In genomic region chr16:96364870-96365269, GRCm38 (mm10) we compare ENCODE assay signal across 25 mouse cellular contexts.
DNase-seq lines count a peak whose midpoint lies in the region; ATAC-seq and TF ChIP-seq lines count a peak whose summit lies in the region.
"Had no signal": no experiment of that assay in that cellular context is flagged by ENCODE, and none has a peak within 500 bp of the region (broad histone marks: within the 10 kb centered on the region; RNA-seq: fewer than 3 reads in every experiment).

No protein-coding gene starts in this region.

- ATAC-seq in kidney, embryonic 14.5 days (ENCODE audit: low FRiP score, low TSS enrichment) = no peak
- ATAC-seq in kidney, postnatal 0 days (replicated peaks; ENCODE audit: low FRiP score, low read depth) = no peak
- ATAC-seq: CD4-positive, CD25-positive, alpha-beta regulatory T cell, adult 4 months; forebrain, embryonic 14.5 days; forebrain, postnatal 0 days; hindbrain, embryonic 16.5 days had no signal

- H3K36me3 ChIP-seq in kidney, embryonic 14.5 days (ENCODE audit: control insufficient read depth, insufficient read depth, low read length) = no peaks in the 10 kb centered on the region
- H3K36me3 ChIP-seq in kidney, postnatal 0 days (ENCODE audit: insufficient read depth, low read length) = no peaks in the 10 kb centered on the region
- H3K36me3 ChIP-seq: embryonic facial prominence, embryonic 12.5 days; embryonic facial prominence, embryonic 15.5 days; heart, embryonic 15.5 days; hindbrain, embryonic 10.5 days; hindbrain, embryonic 13.5 days had no signal

- H3K9ac ChIP-seq in kidney, embryonic 14.5 days (ENCODE audit: low read depth, low read length) = no peak overlapping the region
- H3K9ac ChIP-seq in kidney, postnatal 0 days (ENCODE audit: low read depth, low read length) = no peak overlapping the region
- H3K9ac ChIP-seq: embryonic facial prominence, embryonic 12.5 days; embryonic facial prominence, embryonic 15.5 days; forebrain, postnatal 0 days; heart, embryonic 15.5 days; hindbrain, embryonic 13.5 days had no signal

- WGBS in kidney, embryonic 14.5 days = 45% methylated on average over 11 of the region's 11 CpGs
- WGBS in kidney, postnatal 0 days = 49% methylated on average over 11 of the region's 11 CpGs

- no peak for TF ChIP-seq CTCF in kidney, postnatal 0 days (IDR thresholded peaks at IDR 0.05; ENCODE audit: low read depth)

- peak; percentile 44 for DNase-seq in kidney, adult 9 months
- peak; percentile 47 for DNase-seq in kidney, postnatal 0 days (ENCODE audit: low spot score)
- DNase-seq in kidney, postnatal 14 days = peak; percentile 35
- DNase-seq in kidney, postnatal 4 days = peak; percentile 28 to 60
- DNase-seq in frontal cortex, postnatal 14 days (ENCODE audit: low spot score in 2 of 2) = no peak
- DNase-seq: adrenal gland, adult 2 months; adrenal gland, postnatal 14 days; cerebellum, adult 11 months; cerebellum, adult 2 months; cerebellum, adult 9-11 months; cerebellum, postnatal 25 days; forebrain, postnatal 0 days; gastrocnemius, postnatal 25 days; heart, postnatal 10 days; heart, postnatal 36 days had no signal

- H3K9me3 ChIP-seq in kidney, embryonic 14.5 days (ENCODE audit: control insufficient read depth, low read length) = no peaks in the 10 kb centered on the region
- no peaks in the 10 kb centered on the region for H3K9me3 ChIP-seq in kidney, postnatal 0 days (replicated peaks; ENCODE audit: low read length)
- H3K9me3 ChIP-seq: embryonic facial prominence, embryonic 12.5 days; embryonic facial prominence, embryonic 15.5 days; heart, embryonic 15.5 days; hindbrain, embryonic 10.5 days; hindbrain, embryonic 13.5 days had no signal

- H3K27me3 ChIP-seq in kidney, embryonic 14.5 days (ENCODE audit: control insufficient read depth, insufficient read depth, low read length) = no peaks in the 10 kb centered on the region
- H3K27me3 ChIP-seq in kidney, postnatal 0 days (ENCODE audit: insufficient read depth, low read length) = no peaks in the 10 kb centered on the region
- H3K27me3 ChIP-seq: heart, embryonic 15.5 days; hindbrain, embryonic 13.5 days had no signal

- H3K4me1 ChIP-seq in kidney, embryonic 14.5 days (ENCODE audit: control insufficient read depth, insufficient read depth, low read length) = peaks cover 17% of the 10 kb centered on the region
- peaks cover 8% of the 10 kb centered on the region for H3K4me1 ChIP-seq in kidney, postnatal 0 days (replicated peaks; ENCODE audit: insufficient read depth, low read length)
- H3K4me1 ChIP-seq: embryonic facial prominence, embryonic 15.5 days; heart, embryonic 15.5 days had no signal

- no peak overlapping the region for H3K4me2 ChIP-seq in kidney, embryonic 14.5 days (replicated peaks; ENCODE audit: low read depth, low read length)
- H3K4me2 ChIP-seq in kidney, postnatal 0 days (ENCODE audit: low read length) = no peak overlapping the region
- H3K4me2 ChIP-seq: embryonic facial prominence, embryonic 12.5 days; embryonic facial prominence, embryonic 15.5 days; heart, embryonic 11.5 days; heart, embryonic 15.5 days; hindbrain, embryonic 13.5 days had no signal

- H3K27ac ChIP-seq in kidney, embryonic 14.5 days (ENCODE audit: low read depth, low read length) = no peak overlapping the region; the same call in 1 of the 2 replicates
- H3K27ac ChIP-seq in kidney, postnatal 0 days = peak overlapping the region; percentile 55
- H3K27ac ChIP-seq: embryonic facial prominence, embryonic 12.5 days; embryonic facial prominence, embryonic 15.5 days; heart, embryonic 15.5 days; hindbrain, embryonic 10.5 days; hindbrain, embryonic 13.5 days had no signal

- no peak overlapping the region for H3K4me3 ChIP-seq in kidney, embryonic 14.5 days (ENCODE audit: low read length)
- no peak overlapping the region for H3K4me3 ChIP-seq in kidney, postnatal 0 days (replicated peaks; ENCODE audit: low read depth, low read length)
- H3K4me3 ChIP-seq: embryonic facial prominence, embryonic 12.5 days; embryonic facial prominence, embryonic 15.5 days; heart, embryonic 15.5 days; hindbrain, embryonic 10.5 days; hindbrain, embryonic 13.5 days had no signal

Comparison
In these comparisons a context has a peak if more than half of its experiments do, and no peak if none do; other contexts are left out.
1. DNase-seq: peak in kidney, adult 9 months (single experiment), kidney, postnatal 0 days (single experiment), kidney, postnatal 14 days (single experiment) and kidney, postnatal 4 days (2 of 2); none in frontal cortex, postnatal 14 days (0 of 2).